Mouse (Mus musculus) regulatory T cell (primary cell): ENCODE measurements at regions not wholly inside any gene's neighbourhood (a gene's known extent, or its start where the extent isn't known, plus 50 kb on each side); places are given as distances from the start of the nearest gene placed in this dataset.

Experiments
- in situ Hi-C: fragments of 300-600 bp; cut with MboI, MseI; formaldehyde crosslinking; loops from one replicate; pipeline ENCODE4 v1.15.1; 2025; ENCODE audit warnings: high pct_unique_total_duplicates

DNA sequence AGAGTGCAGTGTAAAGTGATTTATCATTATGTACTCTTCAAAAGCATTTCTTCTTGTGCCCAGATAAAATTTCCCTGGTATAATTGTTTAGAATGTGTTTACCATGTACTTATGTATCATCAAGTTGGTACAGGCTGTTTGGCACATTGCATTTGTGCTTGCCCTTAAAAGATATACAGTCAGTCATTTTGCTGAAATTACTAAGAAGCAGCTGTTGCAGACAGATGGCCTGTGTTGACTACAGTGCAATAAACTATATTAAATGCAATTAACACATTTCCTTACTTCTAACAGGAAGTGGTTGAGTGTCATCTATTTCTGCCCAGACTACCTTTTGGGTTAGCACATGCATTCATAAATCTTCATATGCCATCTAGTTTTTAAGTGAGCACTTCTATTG is 954.9 kb upstream of the 4931408C20Rik start:
- in situ Hi-C loops, result no loop called here

DNA sequence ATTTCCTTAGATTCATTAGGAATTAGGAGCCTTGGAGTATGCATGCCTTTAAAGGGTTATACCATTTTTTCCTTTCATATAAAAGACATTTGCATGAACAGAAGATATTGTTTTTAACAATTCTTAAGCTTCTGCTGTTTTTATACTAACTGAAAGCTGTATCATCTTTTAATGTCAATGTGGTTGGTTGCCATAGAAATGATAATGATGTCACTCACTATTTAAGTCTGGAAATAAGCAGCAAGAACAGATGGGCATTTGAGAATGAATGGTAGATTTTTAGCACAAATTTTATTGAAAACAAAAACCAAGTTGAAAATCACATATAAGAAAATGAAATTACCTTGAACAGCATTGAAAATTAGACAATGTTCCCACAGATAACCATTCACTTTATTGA is 941.8 kb upstream of the 4931408C20Rik start:
- in situ Hi-C loops, result no loop called here

DNA sequence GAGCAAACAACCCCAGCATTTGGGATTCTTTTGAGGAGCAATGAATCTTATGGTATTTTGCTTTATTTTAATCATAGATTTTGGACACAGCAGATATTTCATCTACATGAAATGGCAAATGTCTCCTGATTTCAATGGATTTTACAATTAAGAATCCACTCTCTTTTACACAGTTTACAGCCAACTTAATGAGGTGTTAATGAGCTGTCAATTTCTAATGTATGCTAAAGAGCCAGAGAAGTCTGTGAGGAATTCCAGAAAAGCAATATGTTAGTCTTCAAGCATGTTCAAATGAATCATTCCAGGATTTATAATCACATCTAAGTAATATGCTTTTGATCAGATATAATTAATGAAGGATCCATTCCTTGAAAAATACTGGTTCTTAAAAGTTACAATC is 929.0 kb upstream of the 4931408C20Rik start:
- in situ Hi-C loops, result no loop called here

GRCm38 (mm10) chr1:27608606-27609005 is 921.3 kb upstream of the 4931408C20Rik start:
- in situ Hi-C loops, result no loop called here

DNA sequence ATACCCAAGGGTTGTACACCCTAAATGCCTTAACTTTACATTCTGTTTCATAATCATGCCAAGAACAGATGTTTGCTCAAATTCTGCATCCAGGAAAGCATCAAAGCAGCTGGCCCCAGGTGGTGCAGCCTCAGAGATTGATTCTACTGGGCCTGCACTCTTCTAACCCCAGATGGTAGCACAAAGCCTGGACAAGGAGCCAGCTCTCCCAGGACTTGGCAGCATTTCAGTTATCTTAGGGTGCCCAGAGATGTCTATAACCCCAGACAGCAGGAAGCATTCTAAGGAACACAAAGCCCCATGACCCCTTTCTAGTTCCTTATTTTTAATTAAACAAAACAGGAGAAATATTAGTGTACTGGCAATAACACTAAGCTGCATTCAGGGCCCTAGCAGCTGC is 891.5 kb upstream of the 4931408C20Rik start:
- in situ Hi-C loops, result no loop called here

DNA sequence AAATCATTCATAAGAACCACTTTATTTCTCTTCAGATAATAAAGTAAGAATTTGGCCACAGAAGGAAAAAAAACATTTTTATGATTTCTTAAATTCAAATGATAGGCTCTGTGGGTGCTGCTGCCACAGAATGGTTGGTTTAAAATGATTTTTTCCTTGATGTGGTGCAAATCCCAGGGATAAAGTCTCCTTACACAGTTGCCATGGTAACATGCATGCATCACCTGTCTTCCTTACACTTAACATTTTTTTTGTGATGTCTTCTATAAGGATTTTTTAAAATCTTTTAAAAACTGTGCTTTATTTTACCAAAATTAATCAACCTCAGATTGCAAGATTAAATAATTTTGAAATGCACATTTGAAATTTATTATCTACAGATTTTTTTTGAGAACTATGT is 872.2 kb upstream of the 4931408C20Rik start:
- in situ Hi-C loops, result no loop called here

DNA sequence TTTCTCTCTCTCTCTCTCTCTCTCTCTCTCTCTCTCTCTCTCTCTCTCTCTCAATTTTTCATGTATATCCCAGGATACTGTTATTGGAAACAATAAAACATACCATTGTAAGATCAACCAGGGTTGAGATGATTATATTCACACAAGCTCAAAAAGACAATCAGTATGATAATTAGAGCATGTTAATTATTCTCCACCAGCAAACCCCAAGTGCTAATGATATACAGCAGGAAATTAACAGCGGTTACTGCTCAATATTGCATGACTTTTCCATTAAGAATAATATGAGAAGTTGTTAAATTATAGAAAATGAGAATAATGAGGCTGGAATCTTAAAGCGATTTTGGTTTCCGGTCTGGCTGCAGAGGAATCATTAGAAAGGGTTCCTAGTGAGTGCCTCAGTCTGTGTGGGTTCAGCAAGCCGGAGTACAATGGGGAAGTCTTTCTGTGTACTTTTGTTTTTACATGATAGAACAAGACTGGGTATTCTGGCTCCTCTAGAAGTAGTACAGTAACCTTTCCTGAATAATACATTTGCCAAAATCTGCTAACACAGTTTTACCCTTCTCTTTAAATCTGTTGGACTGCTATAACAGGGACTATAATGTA is 823.6 kb upstream of the 4931408C20Rik start:
- in situ Hi-C loops, result no loop called here

- in situ Hi-C loops, result no loop called here
Measured at GRCm38 (mm10) chr1:27503807-27504206, 816.5 kb upstream of the 4931408C20Rik start.

GRCm38 (mm10) chr1:27478991-27479390 is 791.7 kb upstream of the 4931408C20Rik start:
- in situ Hi-C loops, result no loop called here

DNA sequence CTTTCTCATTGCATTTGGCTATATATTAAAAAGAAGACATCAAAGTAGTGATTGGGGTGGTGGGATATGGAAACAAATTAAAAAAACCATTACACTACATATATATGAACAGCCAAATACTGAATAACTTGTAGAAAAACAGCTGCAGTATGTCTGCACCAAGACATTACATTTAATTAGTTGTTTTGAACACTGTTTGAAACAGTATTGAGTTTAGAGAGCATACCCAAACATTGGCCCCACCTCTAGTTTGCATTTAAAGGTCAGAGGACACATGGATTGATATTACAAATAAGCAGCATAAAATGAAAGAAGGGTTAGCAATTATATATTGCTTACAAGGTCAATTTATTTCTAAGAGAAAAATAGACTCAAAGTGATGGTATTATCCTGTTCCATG is 758.8 kb upstream of the 4931408C20Rik start:
- in situ Hi-C loops, result loop anchor here (10.0 kb wide), 1 partner anchor 1241 kb away; no protein-coding TSS in a partner anchor
